Mouse (Mus musculus) cerebellum, postnatal 4 days (tissue): ENCODE results near the gene Inpp5a.
"Not testable (repeated sequence)": the region's sequence is repeated elsewhere in the genome, so short reads cannot be mapped to it uniquely, and the experiment has no call there.

ENCODE experiments used
- DNase-seq, 2 experiments: peaks; one replicate each; pipeline ENCODE4 v3.0.0; 2022; ENCODE audit warnings: low spot score in 2 of 2, mixed read lengths in 1 of 2

Gene Inpp5a

DNA sequence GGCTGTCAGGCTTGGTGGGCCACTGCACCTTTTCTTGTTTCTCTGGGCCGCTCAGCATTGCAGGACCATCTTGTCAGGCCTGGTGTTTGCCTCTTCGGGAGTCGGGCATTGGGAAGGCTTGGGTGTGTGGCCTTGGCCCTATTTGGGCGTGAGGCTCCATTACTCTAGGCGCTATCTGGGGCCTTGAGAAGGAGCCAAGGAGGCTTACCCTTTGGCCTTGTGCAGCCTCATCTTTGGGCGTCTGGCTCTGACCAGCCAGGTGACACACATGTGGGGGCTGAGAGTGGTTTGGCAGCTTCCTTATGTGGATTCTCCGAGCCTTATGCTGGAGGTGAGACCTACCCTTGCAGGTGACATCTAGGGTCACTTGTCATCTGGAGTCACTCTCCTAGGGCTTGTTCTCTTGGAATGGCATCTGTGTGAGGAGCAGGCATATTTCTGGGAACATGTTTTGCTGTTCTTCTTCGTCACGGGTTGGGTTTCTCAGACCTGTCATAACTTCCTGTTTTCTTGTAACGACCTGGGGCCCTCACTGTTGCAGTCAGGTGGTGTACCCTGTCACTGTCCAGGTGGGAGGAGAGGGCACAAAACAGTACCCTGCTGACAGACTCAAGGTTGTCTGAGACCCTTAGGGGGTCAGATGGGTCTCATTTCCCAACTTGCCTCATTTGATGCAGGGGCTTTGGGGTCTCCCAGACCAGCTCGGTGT, 11.2 kb downstream of the Inpp5a start:
- DNase-seq: no peak

GRCm38 (mm10) chr7:139400926-139401325, 12.0 kb downstream of the Inpp5a start:
- DNase-seq: no peak

DNA sequence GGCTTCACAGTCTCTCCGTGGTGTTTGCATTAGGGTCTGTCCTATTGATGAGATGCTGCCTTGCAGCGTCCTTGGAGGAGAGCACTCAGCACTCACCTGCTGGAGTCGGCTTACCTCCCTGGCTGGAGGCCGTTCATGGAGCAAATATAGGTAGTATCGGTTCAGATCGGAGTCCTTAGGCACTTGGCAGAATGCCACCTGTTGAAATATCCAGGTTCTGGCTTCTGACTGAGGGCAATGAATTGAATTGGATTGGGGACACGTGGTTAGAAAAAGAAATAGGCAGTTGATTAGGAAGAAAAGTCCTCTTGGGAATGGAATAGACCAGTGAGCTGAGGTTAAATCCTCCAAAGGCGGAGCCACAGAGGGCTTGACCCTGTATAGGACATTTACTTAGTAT, 12.9 kb downstream of the Inpp5a start:
- DNase-seq: no peak

DNA sequence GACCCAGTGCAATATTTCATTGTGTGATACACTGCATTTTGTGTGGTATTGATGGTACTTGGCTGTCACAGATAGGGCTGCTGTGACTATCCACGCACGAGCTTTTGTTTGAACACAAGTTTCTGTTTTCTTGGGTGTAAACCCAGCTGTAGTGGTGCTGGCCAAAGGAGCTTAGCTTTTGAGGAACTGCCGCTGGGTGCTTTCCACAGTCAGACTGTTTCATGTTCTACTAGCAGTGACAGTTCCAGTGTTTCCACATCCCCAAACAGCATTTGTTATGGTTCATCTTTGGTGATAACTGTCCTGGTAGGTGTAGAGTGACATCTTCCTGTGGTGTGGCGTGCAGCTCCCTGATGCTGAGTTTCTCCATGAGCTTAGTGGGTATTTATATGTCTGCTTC, 13.8 kb downstream of the Inpp5a start:
- DNase-seq: no peak

- no peak for DNase-seq
Measured at GRCm38 (mm10) chr7:139406581-139406980, 17.7 kb downstream of the Inpp5a start.

GRCm38 (mm10) chr7:139407966-139408365, 19.1 kb downstream of the Inpp5a start:
- no peak for DNase-seq

DNA sequence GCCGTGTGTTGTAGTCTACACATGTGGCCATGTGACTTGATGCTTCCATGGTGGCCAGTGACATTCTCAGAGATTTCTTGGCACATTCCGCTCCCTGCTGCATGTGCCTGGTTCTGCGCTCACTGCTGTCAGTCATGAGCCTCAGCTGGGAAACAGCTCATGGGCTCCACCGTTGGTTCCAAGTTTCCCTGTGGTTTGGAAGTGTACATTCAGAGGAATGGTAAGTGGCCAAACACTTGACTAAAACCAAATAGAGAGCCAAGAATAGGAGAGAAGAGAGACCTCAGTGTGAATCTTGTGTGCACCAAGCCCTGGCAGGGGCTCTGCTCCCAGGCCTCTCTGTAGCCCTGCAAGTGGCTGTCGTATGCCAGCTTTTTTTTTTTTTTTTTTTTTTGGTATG, 21.0 kb downstream of the Inpp5a start:
- no peak for DNase-seq

DNA sequence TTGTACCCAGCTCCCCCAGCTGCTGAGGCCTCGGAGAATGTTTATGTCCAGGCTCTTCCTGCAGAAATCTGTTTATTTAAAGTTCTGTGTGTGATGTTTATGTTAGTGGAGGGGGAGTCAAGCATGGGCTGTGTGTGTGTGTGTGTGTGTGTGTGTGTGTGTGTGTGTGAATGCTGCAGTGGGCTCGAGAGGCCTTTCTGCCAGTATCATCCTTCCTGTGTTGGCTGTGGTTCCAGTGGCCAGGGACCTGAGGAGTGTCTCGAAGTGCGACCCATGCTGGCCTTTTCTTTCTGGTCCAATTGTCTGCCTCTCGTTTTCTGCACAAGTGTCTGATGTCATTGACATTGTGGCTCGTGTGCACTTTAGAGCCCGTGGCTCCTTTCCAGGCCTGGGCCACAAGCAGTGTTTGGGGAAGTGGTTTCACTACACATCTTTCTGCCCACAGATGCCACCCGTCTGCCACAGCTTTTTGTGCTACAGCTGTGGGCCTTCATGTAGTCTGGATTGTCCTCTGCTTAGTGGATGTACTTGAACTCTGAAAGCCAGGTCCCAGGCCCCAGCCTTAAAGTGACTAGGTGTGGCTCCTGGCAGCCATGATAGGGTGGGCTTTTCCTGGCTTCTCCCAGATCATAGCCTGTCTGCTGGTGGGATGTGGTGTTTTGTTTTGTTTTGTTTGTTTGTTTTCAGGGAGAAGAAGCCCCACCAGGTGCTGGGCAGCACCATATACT, 23.5 kb downstream of the Inpp5a start:
- DNase-seq: no peak

- DNase-seq: no peak
Measured at GRCm38 (mm10) chr7:139413400-139413799, 24.5 kb downstream of the Inpp5a start.

GRCm38 (mm10) chr7:139415616-139416225, 26.8 kb downstream of the Inpp5a start:
- DNase-seq: no peak

DNA sequence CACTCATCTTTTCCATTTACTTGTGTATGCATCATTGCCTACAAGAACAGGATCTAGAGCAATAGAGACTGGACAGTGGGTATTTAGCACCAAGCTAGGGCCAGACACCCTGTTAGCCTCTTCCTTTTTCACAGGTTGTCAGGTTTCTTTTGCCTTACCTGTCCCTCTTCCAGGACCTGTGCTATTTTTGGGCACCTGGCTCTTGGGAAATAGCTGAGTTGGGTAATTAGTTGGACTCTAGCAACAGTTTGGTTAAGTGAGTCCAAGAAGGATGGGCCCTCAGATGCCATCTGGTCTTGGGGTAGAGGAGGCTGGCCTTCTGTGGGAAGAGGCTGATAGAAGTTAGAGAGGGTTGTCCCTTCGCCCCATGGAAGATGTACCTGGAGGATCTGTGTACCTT, 29.5 kb downstream of the Inpp5a start:
- DNase-seq: no peak

DNA sequence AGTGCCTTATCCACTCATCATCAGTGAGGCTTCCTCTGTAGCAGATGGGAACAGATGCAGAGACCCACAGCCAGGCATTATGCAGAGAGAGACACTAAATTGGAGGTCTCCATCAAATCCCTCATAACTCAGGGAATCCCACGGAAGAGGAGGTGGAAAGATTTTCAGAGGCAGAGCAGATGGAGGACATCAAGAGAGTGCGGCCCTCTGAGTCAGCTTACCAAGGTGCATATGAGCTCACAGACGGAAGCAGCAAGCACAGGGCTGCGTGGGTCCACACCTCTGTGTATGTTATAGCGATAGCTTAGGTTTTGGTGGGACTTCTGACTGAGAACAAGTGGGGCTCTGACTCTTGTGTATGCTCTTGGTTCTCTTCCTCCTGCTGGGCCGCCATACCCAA, 33.9 kb downstream of the Inpp5a start:
- no peak for DNase-seq

GRCm38 (mm10) chr7:139434095-139434830, 45.4 kb downstream of the Inpp5a start:
- DNase-seq: no peak

GRCm38 (mm10) chr7:139434931-139435330, 46.0 kb downstream of the Inpp5a start:
- not testable (repeated sequence) for DNase-seq

GRCm38 (mm10) chr7:139435749-139436148, 46.8 kb downstream of the Inpp5a start:
- no peak for DNase-seq

DNA sequence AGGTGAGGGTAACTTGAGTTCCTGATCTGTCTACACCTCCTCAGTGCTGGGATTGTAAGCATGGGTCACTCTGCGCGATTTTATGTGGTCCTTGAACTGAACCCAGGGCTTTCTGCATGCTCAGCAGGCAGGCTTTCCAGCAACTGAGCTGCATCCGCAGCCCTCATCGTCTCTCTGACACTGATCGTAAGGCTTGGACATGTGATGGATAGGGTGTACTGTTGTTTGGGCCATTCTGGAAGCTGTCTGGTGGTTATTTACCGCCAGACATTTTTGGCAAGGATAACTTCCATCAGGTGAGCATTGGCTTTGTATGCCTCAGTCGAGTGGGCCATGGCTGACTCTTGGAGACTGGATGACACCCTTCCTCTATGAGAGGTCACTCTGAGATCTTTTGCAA, 48.0 kb downstream of the Inpp5a start:
- no peak for DNase-seq

- no peak for DNase-seq
Measured at GRCm38 (mm10) chr7:139437471-139437870, 48.6 kb downstream of the Inpp5a start.

GRCm38 (mm10) chr7:139437926-139438600, 49.2 kb downstream of the Inpp5a start:
- DNase-seq: peak in 1 of 2 experiments; percentile 32

DNA sequence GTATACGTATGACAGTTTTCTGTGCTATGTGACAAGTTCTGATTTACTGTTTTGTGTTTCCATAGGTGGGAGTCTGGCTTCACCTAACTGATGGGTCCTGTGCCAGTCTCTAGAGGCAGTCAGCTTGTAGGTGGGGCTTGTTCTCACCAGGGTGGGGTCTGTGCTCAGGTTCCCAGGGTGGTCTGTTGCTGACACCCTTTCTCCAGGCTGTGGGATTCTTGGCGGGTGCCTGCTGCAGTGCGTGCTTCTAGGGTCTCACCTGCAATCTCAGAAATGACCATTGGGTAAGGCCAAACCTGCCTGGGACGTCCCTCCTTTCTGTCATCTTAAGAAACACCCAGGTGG, 49.7 kb downstream of the Inpp5a start:
- no peak for DNase-seq

DNA sequence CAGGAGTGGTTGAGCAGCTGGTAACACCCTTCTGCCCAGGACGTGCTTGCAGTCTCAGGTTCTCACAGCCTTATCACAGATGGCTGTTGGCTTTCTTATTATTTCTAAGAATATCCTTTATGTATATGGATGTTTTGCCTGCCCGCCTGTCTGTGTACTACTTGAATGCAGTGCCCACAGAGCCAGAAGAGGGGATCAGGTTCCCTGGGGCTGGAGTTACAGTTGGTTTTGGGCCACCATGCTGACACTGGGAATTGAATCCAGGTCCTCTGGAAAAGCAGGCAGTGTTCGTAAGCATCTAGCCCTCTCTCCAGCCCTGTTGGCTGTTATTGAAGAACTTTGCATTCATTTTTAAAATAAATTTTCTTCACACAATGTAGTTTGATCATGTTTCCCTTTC, 50.1 kb downstream of the Inpp5a start:
- no peak for DNase-seq

GRCm38 (mm10) chr7:139439922-139440895, 51.3 kb downstream of the Inpp5a start:
- no peak for DNase-seq
